Mouse (Mus musculus) heart, postnatal 10 days (tissue): ENCODE results near the gene Gfap. TPM values are rescaled to one million over a fixed set of nuclear protein-coding genes. Genes with fewer than 3 reads are reported as not detected.

Experiments used
- DNase-seq, 2 experiments: peaks; one replicate each; pipeline ENCODE4 v3.0.0; 2021
- intact Hi-C: fragments of 180-260 bp; cut with DNase I; formaldehyde crosslinking; loops from one replicate; pipeline ENCODE4 v1.15.1; 2025
- total RNA-seq, 2 experiments: library from RNA; stranded (reverse); gene quantifications; 2 replicates each; pipeline ENCODE4 v1.2.3; 2021

Gene Gfap
- total RNA-seq, 2 experiments from 2014 or later = 0.17 to 0.25 TPM

DNA sequence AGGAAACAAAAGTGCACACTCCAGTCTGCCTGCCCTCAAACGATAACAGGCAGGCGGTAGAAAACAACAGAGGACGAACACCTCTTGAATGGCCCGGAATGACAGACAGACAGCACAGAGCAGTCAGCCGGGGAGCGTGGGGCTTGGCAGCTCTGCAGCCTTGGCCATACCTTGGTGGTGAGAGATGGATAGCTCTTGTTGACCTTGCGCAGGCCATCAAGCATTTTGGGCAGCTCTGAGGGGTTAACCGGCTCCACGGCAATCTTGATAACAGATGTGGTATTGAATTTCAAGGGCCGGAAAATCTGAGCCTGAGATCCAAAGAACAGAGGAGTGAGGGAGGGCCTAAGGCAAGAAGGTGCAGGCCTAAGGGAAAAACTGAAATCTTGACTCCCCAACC is 54.8 kb downstream of the Gfap start:
- DNase-seq = no peak
- intact Hi-C loops = no loop called here

DNA sequence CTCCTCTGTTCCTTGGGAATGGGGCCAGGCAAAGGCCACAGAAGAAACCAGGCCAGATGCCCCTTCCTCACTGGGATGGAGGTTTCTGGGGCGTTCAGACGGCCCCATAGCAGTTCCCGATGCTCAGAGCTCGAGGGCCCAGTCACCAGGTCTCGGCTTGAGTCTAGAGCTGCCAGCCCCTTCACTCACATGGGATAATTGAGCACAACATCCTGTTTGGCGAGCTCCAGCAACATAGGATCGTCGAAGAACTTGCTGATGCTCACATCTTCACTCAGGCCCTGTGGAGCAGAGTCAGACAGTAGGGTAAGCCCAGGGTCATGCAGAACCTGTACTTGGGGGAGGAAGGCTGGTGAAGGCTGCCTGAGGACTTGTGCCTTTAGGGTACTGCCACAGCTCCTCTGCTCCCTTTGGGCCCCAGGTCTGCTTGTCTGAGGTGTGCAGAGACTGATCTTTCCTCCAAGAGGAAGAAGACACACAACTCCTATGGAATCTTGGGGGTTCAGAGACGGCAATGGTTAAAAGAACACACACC is 62.0 kb downstream of the Gfap start:
- intact Hi-C loops = no loop called here

DNA sequence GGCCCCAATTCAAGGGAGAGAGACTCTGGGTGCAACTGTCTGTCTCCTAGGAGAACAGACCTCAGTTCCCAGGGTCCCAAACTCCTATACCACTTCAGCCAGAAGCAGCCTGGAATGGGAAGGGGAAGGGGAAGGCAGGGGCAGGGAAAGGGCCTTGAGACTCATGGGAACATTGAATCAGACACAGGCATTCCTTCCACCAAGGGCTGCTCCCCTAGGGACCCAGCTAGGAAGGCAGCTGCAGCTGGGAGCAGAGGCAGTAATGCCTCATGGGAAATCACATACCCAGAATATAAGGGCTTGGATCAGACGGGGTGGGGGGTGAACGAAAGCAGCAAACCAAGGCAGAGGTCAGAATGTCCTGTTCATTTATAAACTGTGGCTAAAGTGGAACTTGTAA is 62.6 kb downstream of the Gfap start:
- intact Hi-C loops = no loop called here
- DNase-seq = peak; percentile 45 to 56

More for the DNA sequence above, 62.0 kb downstream of the Gfap start:
- DNase-seq = no peak

DNA sequence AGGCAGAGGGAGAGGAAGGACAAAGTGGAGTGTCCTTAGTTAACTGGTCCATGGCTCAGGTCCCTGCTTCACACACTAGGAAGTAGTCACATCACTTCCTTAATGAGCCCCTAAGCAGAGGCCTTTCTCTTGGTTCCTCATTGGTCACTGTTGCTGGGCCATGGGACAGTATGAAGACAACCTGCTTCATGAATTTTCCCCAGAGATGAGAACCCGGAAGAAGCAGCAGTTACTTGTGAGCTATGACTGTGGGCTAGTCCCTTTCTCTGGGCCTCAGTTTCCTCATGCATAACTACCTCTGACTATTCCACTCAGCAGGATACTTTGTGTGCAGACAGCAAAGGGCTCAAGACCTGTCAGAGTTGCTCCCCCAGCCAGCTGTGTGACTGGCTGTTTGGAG is 63.3 kb downstream of the Gfap start:
- DNase-seq = no peak
- intact Hi-C loops = no loop called here

Other genes with a start within 250 kb of the Gfap start
- gene Meioc, start 237.2 kb downstream of the Gfap start, total RNA-seq = under 1 TPM in 1 of 2 experiments, not detected in 1; 0.05 TPM
- gene Ccdc43, start 203.1 kb downstream of the Gfap start, total RNA-seq = 10 to 100 TPM; 19.7 to 22.7 TPM
- 1 to 10 TPM; 5.8 TPM for gene Adam11, start 139.5 kb downstream of the Gfap start, total RNA-seq
- 10 to 100 TPM; 57.7 to 74.8 TPM for gene Gjc1, start 81.2 kb downstream of the Gfap start, total RNA-seq
- gene Higd1b, start 65.1 kb downstream of the Gfap start, total RNA-seq = 10 to 100 TPM; 19.0 to 23.1 TPM
- gene Eftud2, start 19.9 kb downstream of the Gfap start, total RNA-seq = 10 to 100 TPM; 48.5 to 59.2 TPM
- under 1 TPM; 0.14 to 0.15 TPM for gene Ccdc103, start 19.7 kb downstream of the Gfap start, total RNA-seq
- not detected for gene Fam187a, start 15.7 kb downstream of the Gfap start, total RNA-seq
- 1 to 10 TPM; 5.7 to 6.9 TPM for gene Kif18b, start 24.2 kb upstream of the Gfap start, total RNA-seq
- under 1 TPM; 0.22 to 0.34 TPM for gene C1ql1, start 45.8 kb upstream of the Gfap start, total RNA-seq
- 10 to 100 TPM; 61.4 to 63.2 TPM for gene Nmt1, start 127.3 kb upstream of the Gfap start, total RNA-seq
- gene Dcakd, start 127.4 kb upstream of the Gfap start, total RNA-seq = 10 to 100 TPM; 62.5 to 70.5 TPM
- gene Plcd3, start 200.7 kb upstream of the Gfap start, total RNA-seq = 10 to 100 TPM; 26.7 to 27.7 TPM
- gene Acbd4, start 200.8 kb upstream of the Gfap start, total RNA-seq = 10 to 100 TPM; 35.5 to 37.4 TPM
- 10 to 100 TPM; 20.4 to 22.6 TPM for gene Hexim1, start 215.3 kb upstream of the Gfap start, total RNA-seq
- gene Hexim2, start 231.5 kb upstream of the Gfap start, total RNA-seq = 1 to 10 TPM; 3.1 to 3.9 TPM